Mouse (Mus musculus): ENCODE measurements around the gene Isy1. TPM values are rescaled to one million over a fixed set of nuclear protein-coding genes. Genes with fewer than 3 reads are reported as not detected.

Gene Isy1
- polyA plus RNA-seq, 1 experiment, result 6.7 TPM

- Histone ChIP-seq H3K27me3 (ENCODE audit: control insufficient read depth, insufficient read depth, low read length) (no peaks in the 10 kb centered on the region), H3K4me1 (ENCODE audit: control insufficient read depth, insufficient read depth, low read length) (peaks cover 12% of the 10 kb centered on the region), H3K4me3 (ENCODE audit: control insufficient read depth, low read depth, low read length) (peak overlapping the region; percentile 50), H3K27ac (ENCODE audit: control insufficient read depth, insufficient read depth, low read depth, low read length) (peak overlapping the region; percentile 25), H3K36me3 (ENCODE audit: control insufficient read depth, insufficient read depth, low read length) (no peaks in the 10 kb centered on the region)
- TF ChIP-seq POLR2A (IDR thresholded peaks at IDR 0.05; ENCODE audit: control insufficient read depth, low read depth, low read length), result no peak
- TF ChIP-seq CTCF (IDR thresholded peaks at IDR 0.05; ENCODE audit: control insufficient read depth, insufficient read depth, insufficient replicate concordance, low read depth, low read length), result no peak
Measured at GRCm38 (mm10) chr6:87809651-87810161, 28.9 kb downstream of the Isy1 start.

- Histone ChIP-seq H3K4me3 (ENCODE audit: control insufficient read depth, low read depth, low read length) (no peak overlapping the region), H3K27ac (ENCODE audit: control insufficient read depth, insufficient read depth, low read depth, low read length) (peak overlapping the region; percentile 15; the same call in 1 of the 2 replicates), H3K4me1 (ENCODE audit: control insufficient read depth, insufficient read depth, low read length) (peaks cover 12% of the 10 kb centered on the region), H3K27me3 (ENCODE audit: control insufficient read depth, insufficient read depth, low read length) (no peaks in the 10 kb centered on the region), H3K36me3 (ENCODE audit: control insufficient read depth, insufficient read depth, low read length) (no peaks in the 10 kb centered on the region)
- TF ChIP-seq CTCF (IDR thresholded peaks at IDR 0.05; ENCODE audit: control insufficient read depth, insufficient read depth, insufficient replicate concordance, low read depth, low read length) (no peak), POLR2A (IDR thresholded peaks at IDR 0.05; ENCODE audit: control insufficient read depth, low read depth, low read length) (no peak)
Measured at GRCm38 (mm10) chr6:87809144-87809543, 29.5 kb downstream of the Isy1 start.

- no peak for TF ChIP-seq POLR2A (IDR thresholded peaks at IDR 0.05; ENCODE audit: control insufficient read depth, low read depth, low read length)
- TF ChIP-seq CTCF (IDR thresholded peaks at IDR 0.05; ENCODE audit: control insufficient read depth, insufficient read depth, insufficient replicate concordance, low read depth, low read length), result no peak
- no peak overlapping the region for H3K27ac ChIP-seq (ENCODE audit: control insufficient read depth, insufficient read depth, low read depth, low read length)
- H3K4me3 ChIP-seq (ENCODE audit: control insufficient read depth, low read depth, low read length), result no peak overlapping the region
- H3K27me3 ChIP-seq (ENCODE audit: control insufficient read depth, insufficient read depth, low read length), result no peaks in the 10 kb centered on the region
- H3K36me3 ChIP-seq (ENCODE audit: control insufficient read depth, insufficient read depth, low read length), result no peaks in the 10 kb centered on the region
- H3K4me1 ChIP-seq (ENCODE audit: control insufficient read depth, insufficient read depth, low read length), result peaks cover 12% of the 10 kb centered on the region
Measured at GRCm38 (mm10) chr6:87808521-87808920, 30.1 kb downstream of the Isy1 start.

- Histone ChIP-seq H3K36me3 (ENCODE audit: control insufficient read depth, insufficient read depth, low read length) (no peaks in the 10 kb centered on the region), H3K27ac (ENCODE audit: control insufficient read depth, insufficient read depth, low read depth, low read length) (0 out of 2 replicates have a peak overlapping the region, but pooled peaks have one; percentile 8), H3K4me1 (ENCODE audit: control insufficient read depth, insufficient read depth, low read length) (peaks cover 9% of the 10 kb centered on the region), H3K4me3 (ENCODE audit: control insufficient read depth, low read depth, low read length) (no peak overlapping the region), H3K27me3 (ENCODE audit: control insufficient read depth, insufficient read depth, low read length) (no peaks in the 10 kb centered on the region)
- TF ChIP-seq CTCF (IDR thresholded peaks at IDR 0.05; ENCODE audit: control insufficient read depth, insufficient read depth, insufficient replicate concordance, low read depth, low read length) (no peak), POLR2A (IDR thresholded peaks at IDR 0.05; ENCODE audit: control insufficient read depth, low read depth, low read length) (no peak)
Measured at GRCm38 (mm10) chr6:87807735-87808440, 30.7 kb downstream of the Isy1 start.

GRCm38 (mm10) chr6:87806857-87807256, 31.7 kb downstream of the Isy1 start:
- H3K27me3 ChIP-seq (ENCODE audit: control insufficient read depth, insufficient read depth, low read length), result no peaks in the 10 kb centered on the region
- no peaks in the 10 kb centered on the region for H3K36me3 ChIP-seq (ENCODE audit: control insufficient read depth, insufficient read depth, low read length)
- no peak for TF ChIP-seq POLR2A (IDR thresholded peaks at IDR 0.05; ENCODE audit: control insufficient read depth, low read depth, low read length)
- no peak for TF ChIP-seq CTCF (IDR thresholded peaks at IDR 0.05; ENCODE audit: control insufficient read depth, insufficient read depth, insufficient replicate concordance, low read depth, low read length)
- no peak overlapping the region for H3K27ac ChIP-seq (ENCODE audit: control insufficient read depth, insufficient read depth, low read depth, low read length)
- H3K4me1 ChIP-seq (ENCODE audit: control insufficient read depth, insufficient read depth, low read length), result peaks cover 7% of the 10 kb centered on the region
- H3K4me3 ChIP-seq (ENCODE audit: control insufficient read depth, low read depth, low read length), result no peak overlapping the region

- Histone ChIP-seq H3K27me3 (ENCODE audit: control insufficient read depth, insufficient read depth, low read length) (no peaks in the 10 kb centered on the region), H3K36me3 (ENCODE audit: control insufficient read depth, insufficient read depth, low read length) (no peaks in the 10 kb centered on the region), H3K4me3 (ENCODE audit: control insufficient read depth, low read depth, low read length) (no peak overlapping the region), H3K4me1 (ENCODE audit: control insufficient read depth, insufficient read depth, low read length) (peaks cover 7% of the 10 kb centered on the region), H3K27ac (ENCODE audit: control insufficient read depth, insufficient read depth, low read depth, low read length) (no peak overlapping the region)
- TF ChIP-seq CTCF (IDR thresholded peaks at IDR 0.05; ENCODE audit: control insufficient read depth, insufficient read depth, insufficient replicate concordance, low read depth, low read length) (no peak), POLR2A (IDR thresholded peaks at IDR 0.05; ENCODE audit: control insufficient read depth, low read depth, low read length) (no peak)
Measured at GRCm38 (mm10) chr6:87806028-87806427, 32.6 kb downstream of the Isy1 start.

GRCm38 (mm10) chr6:87805448-87805847, 33.1 kb downstream of the Isy1 start:
- Histone ChIP-seq H3K4me3 (ENCODE audit: control insufficient read depth, low read depth, low read length) (no peak overlapping the region), H3K36me3 (ENCODE audit: control insufficient read depth, insufficient read depth, low read length) (no peaks in the 10 kb centered on the region), H3K27ac (ENCODE audit: control insufficient read depth, insufficient read depth, low read depth, low read length) (no peak overlapping the region), H3K27me3 (ENCODE audit: control insufficient read depth, insufficient read depth, low read length) (no peaks in the 10 kb centered on the region), H3K4me1 (ENCODE audit: control insufficient read depth, insufficient read depth, low read length) (peaks cover 7% of the 10 kb centered on the region)
- TF ChIP-seq POLR2A (IDR thresholded peaks at IDR 0.05; ENCODE audit: control insufficient read depth, low read depth, low read length), result no peak
- no peak for TF ChIP-seq CTCF (IDR thresholded peaks at IDR 0.05; ENCODE audit: control insufficient read depth, insufficient read depth, insufficient replicate concordance, low read depth, low read length)
